ENCODE assay signal across 18 mouse cellular contexts in genomic region chr7:3500406-3500805, GRCm38 (mm10). TPM values are rescaled to one million over a fixed set of nuclear protein-coding genes. Genes with fewer than 3 reads are reported as not detected.
"Had no signal": no experiment of that assay in that cellular context is flagged by ENCODE, and none has a peak within 500 bp of the region (broad histone marks: within the 10 kb centered on the region; RNA-seq: fewer than 3 reads in every experiment).

No protein-coding gene starts in this region.

- H3K4me3 ChIP-seq: neural tube, embryonic 15.5 days; stomach, embryonic 15.5 days had no signal

- H3K36me3 ChIP-seq: neural tube, embryonic 15.5 days; stomach, embryonic 15.5 days had no signal

- DNase-seq: retina, postnatal 1 day; right cerebral cortex, adult 18-20 months; right cerebral cortex, postnatal 14 days; right cerebral cortex, postnatal 25 days; right cerebral cortex, postnatal 4 days; spleen, adult 18-20 months; thymus, adult 18-20 months; thymus, adult 2 months; thymus, postnatal 14 days; thymus, postnatal 25 days; thymus, postnatal 36 days; thymus, postnatal 4 days had no signal

- H3K9ac ChIP-seq: neural tube, embryonic 15.5 days; stomach, embryonic 15.5 days had no signal

- H3K27ac ChIP-seq: neural tube, embryonic 15.5 days; stomach, embryonic 15.5 days; stomach, postnatal 0 days had no signal

- H3K9me3 ChIP-seq: neural tube, embryonic 15.5 days; stomach, embryonic 15.5 days had no signal

- H3K4me2 ChIP-seq: neural tube, embryonic 15.5 days; stomach, embryonic 15.5 days had no signal

- H3K27me3 ChIP-seq: neural tube, embryonic 15.5 days; stomach, embryonic 15.5 days had no signal

- H3K4me1 ChIP-seq: neural tube, embryonic 15.5 days; stomach, embryonic 15.5 days had no signal

RNA-seq across cellular contexts. Expression of gene Tarm1, which starts 2.0 kb away (rescaled TPM):
- polyA plus RNA-seq: neural tube, embryonic 14.5 days; small intestine, adult 2 months; stomach, embryonic 14.5 days; stomach, postnatal 0 days had no signal
